Mouse (Mus musculus) ES-Bruce4 (cell line): Measurements from ENCODE around the gene Slc1a7.

Experiments used
- CTCF ChIP-seq: IDR thresholded peaks from one replicate; pipeline ENCODE4 v1.8.1; 2011; ENCODE audit warnings: low read depth, low read length
- POLR2A ChIP-seq: IDR thresholded peaks from one replicate; pipeline ENCODE4 v1.8.1; 2011; ENCODE audit warnings: low read length; ENCODE audit not compliant: insufficient read depth

GRCm38 (mm10) chr4:107974527-107974926, 6.4 kb downstream of the Slc1a7 start:
- no peak for TF ChIP-seq POLR2A
- no peak for TF ChIP-seq CTCF
